Mouse (Mus musculus): Measurements from ENCODE around the gene Fars2. TPM values are rescaled to one million over a fixed set of nuclear protein-coding genes. Genes with fewer than 3 reads are reported as not detected.

Gene Fars2
- polyA plus RNA-seq, 1 experiment from 2014 or later, result 22.3 TPM

DNA sequence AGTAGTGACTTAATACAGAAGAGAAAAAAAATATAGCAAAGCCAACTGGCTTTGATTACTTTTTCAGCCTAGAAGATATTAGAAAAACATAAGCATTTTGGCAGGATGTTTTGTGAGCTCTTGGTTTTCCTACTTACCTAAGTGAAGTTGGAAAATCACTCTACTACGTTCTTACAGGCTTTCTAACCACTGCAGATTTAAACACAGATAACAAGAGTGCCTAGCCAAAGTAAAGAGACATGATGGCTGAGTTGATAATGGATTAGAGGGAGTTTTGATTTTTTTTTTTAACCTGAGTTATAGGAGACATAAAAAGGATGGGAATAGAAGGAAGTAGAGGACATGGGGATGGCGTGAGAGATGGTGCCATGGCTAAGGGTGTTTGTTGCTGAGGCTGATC, 350.6 kb downstream of the Fars2 start:
- no peaks in the 10 kb centered on the region for H3K27me3 ChIP-seq (ENCODE audit: control insufficient read depth, insufficient read depth, low read length)
- H3K27ac ChIP-seq (ENCODE audit: low read depth, low read length), result no peak overlapping the region
- no peaks in the 10 kb centered on the region for H3K36me3 ChIP-seq (ENCODE audit: control insufficient read depth, insufficient read depth, low read length)
- no peaks in the 10 kb centered on the region for H3K9me3 ChIP-seq (ENCODE audit: control insufficient read depth, low read length)
- 91% methylated on average over 2 of the region's 2 CpGs for WGBS
- H3K9ac ChIP-seq (ENCODE audit: low read length), result no peak overlapping the region
- DNase-seq (ENCODE audit: low spot score) (no peak), ATAC-seq (ENCODE audit: insufficient read depth, low FRiP score, low TSS enrichment) (no peak)
- no peak overlapping the region for H3K4me3 ChIP-seq (ENCODE audit: low read depth, low read length)
- H3K4me2 ChIP-seq (ENCODE audit: low read depth), result no peak overlapping the region
- no peaks in the 10 kb centered on the region for H3K4me1 ChIP-seq (ENCODE audit: control insufficient read depth, insufficient read depth, low read length)

DNA sequence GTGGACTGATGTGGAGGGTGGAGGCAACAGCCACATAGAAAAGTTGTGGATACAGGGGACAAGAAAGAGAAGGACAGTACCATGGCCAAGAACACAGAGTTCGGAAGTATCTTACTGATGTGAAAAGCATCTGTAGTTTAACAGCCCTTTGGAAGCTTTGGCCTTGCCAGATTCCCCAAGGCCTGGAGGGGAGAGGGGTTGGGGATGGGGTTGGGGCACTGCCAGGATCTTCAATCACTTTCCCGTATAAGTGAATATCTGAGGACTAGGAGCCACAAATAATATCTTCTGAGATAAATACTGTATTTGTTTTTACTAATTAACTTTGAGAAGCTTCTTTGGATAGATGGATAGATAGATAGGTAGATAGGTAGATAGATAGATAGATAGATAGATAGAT, 351.8 kb downstream of the Fars2 start:
- Histone ChIP-seq H3K9ac (ENCODE audit: low read length) (no peak overlapping the region), H3K9me3 (ENCODE audit: control insufficient read depth, low read length) (no peaks in the 10 kb centered on the region), H3K4me1 (ENCODE audit: control insufficient read depth, insufficient read depth, low read length) (no peaks in the 10 kb centered on the region), H3K4me3 (ENCODE audit: low read depth, low read length) (no peak overlapping the region), H3K4me2 (ENCODE audit: low read depth) (no peak overlapping the region), H3K27me3 (ENCODE audit: control insufficient read depth, insufficient read depth, low read length) (no peaks in the 10 kb centered on the region), H3K36me3 (ENCODE audit: control insufficient read depth, insufficient read depth, low read length) (no peaks in the 10 kb centered on the region), H3K27ac (ENCODE audit: low read depth, low read length) (no peak overlapping the region)
- DNase-seq (ENCODE audit: low spot score) (no peak), ATAC-seq (ENCODE audit: insufficient read depth, low FRiP score, low TSS enrichment) (no peak)
- 79% methylated on average over 2 of the region's 2 CpGs for WGBS

DNA sequence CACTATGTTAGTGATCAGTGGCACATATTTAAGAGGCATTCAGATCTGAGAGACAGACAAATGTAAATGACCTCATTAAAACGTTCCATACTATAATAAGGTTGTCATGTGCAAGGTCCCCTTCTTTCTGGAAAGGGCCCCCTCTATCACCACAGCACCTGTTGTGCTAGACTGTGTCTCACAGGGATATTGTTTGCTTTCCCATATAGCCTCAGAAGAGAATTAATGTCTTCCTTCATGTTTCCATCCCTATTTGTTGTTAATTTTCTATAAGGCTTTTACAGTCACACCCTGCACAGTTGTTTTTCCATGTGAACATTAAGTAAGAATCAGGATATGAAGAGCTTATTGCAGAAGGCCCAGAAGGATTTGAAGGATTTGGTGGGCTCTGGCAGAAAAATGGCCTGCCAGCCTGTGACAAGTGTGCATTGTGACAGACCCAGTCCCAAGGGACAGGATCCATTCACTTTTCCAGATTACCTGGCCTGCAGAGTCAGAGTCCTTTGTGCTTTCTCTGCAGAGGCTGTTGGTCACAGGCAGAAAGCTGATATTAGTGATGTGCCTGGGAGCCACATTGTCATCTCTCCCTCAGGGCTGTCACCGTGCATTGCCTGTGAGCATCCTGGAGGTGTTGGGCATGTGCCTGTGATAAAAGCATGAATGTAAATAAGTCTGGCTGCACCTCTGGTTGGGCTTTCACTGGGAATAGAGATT, 352.4 kb downstream of the Fars2 start:
- no peaks in the 10 kb centered on the region for H3K4me1 ChIP-seq (ENCODE audit: control insufficient read depth, insufficient read depth, low read length)
- H3K27me3 ChIP-seq (ENCODE audit: control insufficient read depth, insufficient read depth, low read length), result no peaks in the 10 kb centered on the region
- 79% methylated on average over 2 of the region's 2 CpGs for WGBS
- H3K9ac ChIP-seq (ENCODE audit: low read length), result no peak overlapping the region
- no peaks in the 10 kb centered on the region for H3K9me3 ChIP-seq (ENCODE audit: control insufficient read depth, low read length)
- no peak overlapping the region for H3K27ac ChIP-seq (ENCODE audit: low read depth, low read length)
- no peak overlapping the region for H3K4me2 ChIP-seq (ENCODE audit: low read depth)
- ATAC-seq (ENCODE audit: insufficient read depth, low FRiP score, low TSS enrichment) (no peak), DNase-seq (ENCODE audit: low spot score) (no peak)
- no peak overlapping the region for H3K4me3 ChIP-seq (ENCODE audit: low read depth, low read length)
- H3K36me3 ChIP-seq (ENCODE audit: control insufficient read depth, insufficient read depth, low read length), result no peaks in the 10 kb centered on the region

DNA sequence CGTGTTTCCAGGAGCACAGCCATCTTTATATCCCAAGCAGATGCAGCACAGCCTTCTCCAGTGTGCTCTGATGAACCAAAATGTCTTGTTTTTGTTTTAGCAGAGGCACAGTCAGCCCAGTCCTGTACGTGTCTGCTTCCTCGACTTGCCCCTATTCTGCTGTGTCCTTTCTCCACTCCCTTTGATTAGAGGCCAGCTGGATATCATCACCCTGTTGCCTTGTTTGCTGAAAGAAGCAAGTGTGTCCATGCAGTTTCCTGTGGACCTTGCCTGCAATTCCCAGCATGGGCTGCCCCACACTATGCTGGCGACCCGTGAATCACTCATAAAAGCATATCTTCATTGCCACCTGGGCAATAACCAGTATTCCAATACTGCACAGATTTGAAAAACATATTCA, 360.4 kb downstream of the Fars2 start:
- no peak overlapping the region for H3K9ac ChIP-seq (ENCODE audit: low read length)
- H3K4me2 ChIP-seq (ENCODE audit: low read depth), result no peak overlapping the region
- DNase-seq (ENCODE audit: low spot score), result no peak
- 64% methylated on average over 5 of the region's 5 CpGs for WGBS
- H3K27ac ChIP-seq (ENCODE audit: low read depth, low read length), result no peak overlapping the region
- ATAC-seq (ENCODE audit: insufficient read depth, low FRiP score, low TSS enrichment), result no peak
- H3K36me3 ChIP-seq (ENCODE audit: control insufficient read depth, insufficient read depth, low read length), result no peaks in the 10 kb centered on the region
- no peaks in the 10 kb centered on the region for H3K27me3 ChIP-seq (ENCODE audit: control insufficient read depth, insufficient read depth, low read length)
- H3K4me3 ChIP-seq (ENCODE audit: low read depth, low read length), result no peak overlapping the region
- H3K4me1 ChIP-seq (ENCODE audit: control insufficient read depth, insufficient read depth, low read length), result no peaks in the 10 kb centered on the region
- no peaks in the 10 kb centered on the region for H3K9me3 ChIP-seq (ENCODE audit: control insufficient read depth, low read length)

DNA sequence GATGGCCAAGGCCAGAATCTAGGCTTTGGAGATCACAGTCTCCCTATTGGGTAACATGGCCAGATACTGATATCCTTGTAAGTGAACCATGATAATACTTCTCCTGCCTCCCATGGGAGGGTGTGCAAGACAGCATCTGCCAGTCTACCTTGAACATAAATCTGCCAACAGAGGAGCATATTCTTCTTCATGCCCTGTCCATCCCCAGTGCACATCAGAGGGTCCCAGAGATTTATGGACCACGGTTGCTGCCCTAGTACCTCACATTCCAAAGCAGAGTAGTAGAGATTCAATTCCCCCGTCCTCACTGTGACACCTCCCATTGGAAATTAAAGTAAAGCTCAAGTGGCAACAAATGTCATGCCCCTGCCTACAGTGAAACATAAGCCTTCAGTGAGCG, 361.0 kb downstream of the Fars2 start:
- Histone ChIP-seq H3K4me1 (ENCODE audit: control insufficient read depth, insufficient read depth, low read length) (no peaks in the 10 kb centered on the region), H3K9ac (ENCODE audit: low read length) (no peak overlapping the region), H3K27ac (ENCODE audit: low read depth, low read length) (no peak overlapping the region), H3K4me2 (ENCODE audit: low read depth) (no peak overlapping the region), H3K27me3 (ENCODE audit: control insufficient read depth, insufficient read depth, low read length) (no peaks in the 10 kb centered on the region), H3K36me3 (ENCODE audit: control insufficient read depth, insufficient read depth, low read length) (no peaks in the 10 kb centered on the region), H3K9me3 (ENCODE audit: control insufficient read depth, low read length) (no peaks in the 10 kb centered on the region), H3K4me3 (ENCODE audit: low read depth, low read length) (no peak overlapping the region)
- DNase-seq (ENCODE audit: low spot score) (no peak), ATAC-seq (ENCODE audit: insufficient read depth, low FRiP score, low TSS enrichment) (no peak)
- WGBS, result 60% methylated on average over 3 of the region's 3 CpGs

DNA sequence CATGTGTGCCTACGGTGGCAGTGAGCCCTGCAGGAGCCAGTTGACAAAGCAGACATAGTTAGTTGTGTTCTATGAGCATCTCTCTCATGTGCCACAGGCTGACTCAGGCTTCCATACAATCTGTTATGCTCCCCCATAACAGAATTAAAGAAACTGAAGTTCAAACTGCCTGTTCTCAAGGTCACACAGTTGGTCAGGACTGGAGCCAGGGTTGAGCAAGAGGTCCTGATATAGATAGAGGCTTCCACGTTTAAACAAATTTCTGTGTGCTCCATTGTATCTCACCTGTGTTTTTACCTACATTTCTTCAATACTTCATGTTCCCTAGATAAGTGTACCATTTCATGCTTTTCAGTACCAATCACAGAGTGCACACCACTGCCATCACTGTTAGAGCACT, 362.9 kb downstream of the Fars2 start:
- H3K27me3 ChIP-seq (ENCODE audit: control insufficient read depth, insufficient read depth, low read length), result no peaks in the 10 kb centered on the region
- H3K9ac ChIP-seq (ENCODE audit: low read length), result no peak overlapping the region
- no peaks in the 10 kb centered on the region for H3K9me3 ChIP-seq (ENCODE audit: control insufficient read depth, low read length)
- 84% methylated on average over 2 of the region's 2 CpGs for WGBS
- H3K4me1 ChIP-seq (ENCODE audit: control insufficient read depth, insufficient read depth, low read length), result no peaks in the 10 kb centered on the region
- no peak overlapping the region for H3K4me2 ChIP-seq (ENCODE audit: low read depth)
- no peaks in the 10 kb centered on the region for H3K36me3 ChIP-seq (ENCODE audit: control insufficient read depth, insufficient read depth, low read length)
- DNase-seq (ENCODE audit: low spot score) (no peak), ATAC-seq (ENCODE audit: insufficient read depth, low FRiP score, low TSS enrichment) (no peak)
- H3K4me3 ChIP-seq (ENCODE audit: low read depth, low read length), result no peak overlapping the region
- no peak overlapping the region for H3K27ac ChIP-seq (ENCODE audit: low read depth, low read length)

DNA sequence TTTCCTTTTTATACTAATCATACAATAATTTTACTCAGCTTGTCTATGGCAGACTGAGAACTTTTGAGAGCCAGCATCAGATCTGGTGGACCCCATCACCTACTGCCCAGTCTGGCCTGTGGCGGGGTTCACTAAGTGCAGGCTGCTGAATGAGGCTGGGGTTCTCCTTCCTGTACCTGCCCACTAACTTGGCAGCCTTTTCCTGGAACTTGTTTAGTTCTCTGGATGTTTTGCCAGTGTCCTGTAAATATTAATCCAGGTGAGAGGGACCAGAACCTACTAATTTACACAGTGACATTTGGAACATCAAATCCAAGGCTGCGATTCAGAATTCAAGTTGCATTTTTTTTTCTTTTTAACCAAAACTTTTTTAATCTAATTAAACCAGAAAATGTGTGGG, 367.2 kb downstream of the Fars2 start:
- Histone ChIP-seq H3K27me3 (ENCODE audit: control insufficient read depth, insufficient read depth, low read length) (no peaks in the 10 kb centered on the region), H3K9me3 (ENCODE audit: control insufficient read depth, low read length) (no peaks in the 10 kb centered on the region), H3K4me3 (ENCODE audit: low read depth, low read length) (no peak overlapping the region), H3K4me1 (ENCODE audit: control insufficient read depth, insufficient read depth, low read length) (no peaks in the 10 kb centered on the region), H3K9ac (ENCODE audit: low read length) (no peak overlapping the region), H3K4me2 (ENCODE audit: low read depth) (no peak overlapping the region), H3K27ac (ENCODE audit: low read depth, low read length) (no peak overlapping the region), H3K36me3 (ENCODE audit: control insufficient read depth, insufficient read depth, low read length) (no peaks in the 10 kb centered on the region)
- ATAC-seq (ENCODE audit: insufficient read depth, low FRiP score, low TSS enrichment) (no peak), DNase-seq (ENCODE audit: low spot score) (no peak)
- 96% methylated on average over 2 of the region's 2 CpGs for WGBS

DNA sequence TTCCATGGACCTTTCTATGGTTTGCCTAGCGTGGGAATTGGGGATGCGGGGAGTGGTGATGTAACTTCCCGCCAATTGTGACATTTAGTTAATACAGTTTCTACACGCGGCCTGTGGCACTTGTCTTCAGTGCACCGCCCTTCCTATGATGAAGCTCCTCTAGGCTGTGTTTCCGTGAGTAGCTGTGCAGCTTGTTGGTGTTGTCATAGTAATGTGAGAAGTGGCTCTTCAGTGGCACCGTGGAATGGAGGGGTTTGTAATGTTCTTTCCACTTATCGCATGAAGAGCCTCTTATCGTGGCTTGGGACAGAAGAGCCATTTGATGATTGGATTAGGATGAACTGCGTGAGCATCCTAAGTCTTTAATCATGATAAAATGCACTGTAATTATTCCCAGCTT, 369.5 kb downstream of the Fars2 start:
- H3K9ac ChIP-seq (ENCODE audit: low read length), result no peak overlapping the region
- ATAC-seq (ENCODE audit: insufficient read depth, low FRiP score, low TSS enrichment), result no peak
- 92% methylated on average over 11 of the region's 11 CpGs for WGBS

DNA sequence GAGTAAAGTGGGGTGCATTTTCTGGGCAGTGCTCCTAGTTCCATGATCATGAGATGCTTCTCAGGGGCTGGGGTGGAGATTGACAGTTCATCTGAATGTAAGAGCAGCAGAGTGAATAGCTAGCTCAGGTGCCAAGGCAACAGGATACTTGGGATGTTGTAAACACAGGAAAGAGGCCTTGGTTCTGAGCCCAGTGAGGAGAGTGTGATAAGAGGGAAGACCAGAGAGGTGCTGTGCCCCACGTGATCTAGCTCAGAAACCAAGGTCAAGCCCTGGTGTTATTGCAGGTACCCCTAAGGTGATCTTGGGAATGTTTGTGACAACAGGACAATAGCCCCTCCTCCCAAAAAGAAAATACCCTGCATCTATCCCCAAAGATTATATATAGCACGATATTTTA, 372.2 kb downstream of the Fars2 start:
- DNase-seq (ENCODE audit: low spot score), result no peak
- Histone ChIP-seq H3K36me3 (ENCODE audit: control insufficient read depth, insufficient read depth, low read length) (no peaks in the 10 kb centered on the region), H3K27me3 (ENCODE audit: control insufficient read depth, insufficient read depth, low read length) (no peaks in the 10 kb centered on the region), H3K4me2 (ENCODE audit: low read depth) (no peak overlapping the region), H3K9me3 (ENCODE audit: control insufficient read depth, low read length) (no peaks in the 10 kb centered on the region), H3K27ac (ENCODE audit: low read depth, low read length) (no peak overlapping the region), H3K4me3 (ENCODE audit: low read depth, low read length) (no peak overlapping the region), H3K4me1 (ENCODE audit: control insufficient read depth, insufficient read depth, low read length) (no peaks in the 10 kb centered on the region), H3K9ac (ENCODE audit: low read length) (no peak overlapping the region)
- 94% methylated on average over 2 of the region's 2 CpGs for WGBS
- ATAC-seq (ENCODE audit: insufficient read depth, low FRiP score, low TSS enrichment), result no peak

More for the DNA sequence above, 369.5 kb downstream of the Fars2 start:
- no peaks in the 10 kb centered on the region for H3K36me3 ChIP-seq (ENCODE audit: control insufficient read depth, insufficient read depth, low read length)
- no peaks in the 10 kb centered on the region for H3K9me3 ChIP-seq (ENCODE audit: control insufficient read depth, low read length)
- H3K4me2 ChIP-seq (ENCODE audit: low read depth), result no peak overlapping the region
- H3K4me1 ChIP-seq (ENCODE audit: control insufficient read depth, insufficient read depth, low read length), result no peaks in the 10 kb centered on the region
- DNase-seq (ENCODE audit: low spot score), result no peak
- no peaks in the 10 kb centered on the region for H3K27me3 ChIP-seq (ENCODE audit: control insufficient read depth, insufficient read depth, low read length)
- no peak overlapping the region for H3K4me3 ChIP-seq (ENCODE audit: low read depth, low read length)
- no peak overlapping the region for H3K27ac ChIP-seq (ENCODE audit: low read depth, low read length)

All from neural tube, embryonic 11.5 days (tissue).